Mouse (Mus musculus) forebrain, embryonic 10.5 days (tissue): ENCODE measurements around the gene Gm11444. TPM values are rescaled to one million over a fixed set of nuclear protein-coding genes. Genes with fewer than 3 reads are reported as not detected.

Source experiments
- DNase-seq: peaks from one replicate; pipeline ENCODE4 v3.0.0-alpha.2; 2017; ENCODE audit warnings: low spot score; ENCODE audit errors: extremely low spot score
- H3K27ac ChIP-seq: fragments of 300-500 bp; sonication (generic); 2 replicates; pipeline ENCODE4 v1.5.1; 2016; ENCODE audit warnings: mild to moderate bottlenecking
- H3K27me3 ChIP-seq: fragments of 300-500 bp; sonication (generic); 2 replicates; pipeline ENCODE4 v1.6.1; 2016; ENCODE audit warnings: mild to moderate bottlenecking; ENCODE audit not compliant: poor library complexity, severe bottlenecking
- H3K36me3 ChIP-seq: fragments of 300-500 bp; sonication (generic); replicated peaks from 2 replicates; pipeline ENCODE4 v1.6.1; 2016; ENCODE audit warnings: mild to moderate bottlenecking, moderate library complexity
- H3K4me1 ChIP-seq: fragments of 300-500 bp; sonication (generic); 2 replicates; pipeline ENCODE4 v1.6.1; 2016
- H3K4me3 ChIP-seq: fragments of 300-500 bp; sonication (generic); 2 replicates; pipeline ENCODE4 v1.5.1; 2016; ENCODE audit warnings: mild to moderate bottlenecking, moderate library complexity
- H3K9me3 ChIP-seq: fragments of 300-500 bp; sonication (generic); 2 replicates; pipeline ENCODE4 v1.6.1; 2016; ENCODE audit warnings: mild to moderate bottlenecking, moderate library complexity
- WGBS: fragments of 180-500 bp; shearing (Covaris S2); methylation state at CpG from one replicate; pipeline ENCODE4 v1.1.7; 2016; 5-methylcytosine and 5-hydroxymethylcytosine counted together
- polyA plus RNA-seq: library from polyadenylated mRNA; unstranded; fragments of >200 nt; fragmentation: Nextera tagmentation; extraction: Ambion mirVana; gene quantifications from 2 replicates; pipeline ENCODE4 v1.2.1, GENCODE M21; 2016

Gm11444 gene
- polyA plus RNA-seq, 1 experiment from 2014 or later: not detected

- peak; percentile 59 for DNase-seq
- Histone ChIP-seq H3K9me3 (no peaks in the 10 kb centered on the region), H3K27ac (peak overlapping the region; percentile 70), H3K36me3 (no peaks in the 10 kb centered on the region), H3K4me3 (peak overlapping the region; percentile 55), H3K4me1 (peaks cover 69% of the 10 kb centered on the region), H3K27me3 (peaks cover 100% of the 10 kb centered on the region)
- under 1% methylated on average over 17 of the region's 17 CpGs for WGBS
These were observed 19.2 kb downstream of the Gm11444 start for GRCm38 (mm10) chr11:85830901-85831341.

DNA sequence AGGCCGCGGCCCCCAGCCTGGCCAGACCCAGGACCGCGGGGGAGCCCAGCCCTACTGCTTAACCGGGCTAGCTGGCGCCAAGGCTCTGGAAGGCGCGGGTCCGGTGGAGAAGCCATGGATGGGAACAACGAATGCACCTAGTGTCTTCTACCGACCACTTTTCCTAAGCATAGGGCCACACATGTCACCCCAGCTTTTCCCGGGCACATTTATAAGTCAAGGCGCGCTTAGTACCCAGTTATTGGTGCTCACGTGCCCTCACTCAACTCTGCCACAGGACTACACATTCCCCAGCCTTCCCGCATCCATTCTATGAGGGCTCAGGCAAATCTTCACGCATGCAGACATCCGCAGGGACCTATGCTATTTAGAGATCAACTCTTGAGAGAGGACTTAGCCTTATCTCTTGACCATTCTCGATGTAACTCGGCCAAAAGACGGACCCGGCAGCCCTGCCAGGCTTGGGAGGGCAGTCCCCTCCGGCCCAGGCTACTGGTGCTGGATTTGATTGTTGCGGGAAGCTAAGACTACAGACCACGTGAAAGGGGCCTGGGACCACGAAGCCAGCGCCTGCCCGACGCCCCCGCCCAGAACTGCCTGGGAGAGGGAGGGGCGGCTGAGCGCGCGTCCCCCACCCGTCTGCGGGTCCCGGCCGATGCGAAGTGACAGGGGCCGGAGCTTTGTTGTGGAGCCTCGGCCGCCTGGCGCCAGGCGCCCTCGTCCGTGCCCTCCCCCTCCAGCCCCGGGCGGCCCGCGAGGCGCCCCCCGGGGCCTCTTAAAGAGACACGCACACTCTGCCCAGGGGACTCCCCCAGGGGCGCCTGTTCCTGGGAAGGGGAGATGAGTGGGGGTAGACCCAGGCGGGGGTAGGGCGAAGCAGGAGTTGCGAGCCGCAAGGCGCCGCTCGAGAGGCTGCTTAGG is 20.4 kb downstream of the Gm11444 start:
- peak; percentile 56 for DNase-seq
- Histone ChIP-seq H3K27me3 (peaks cover 100% of the 10 kb centered on the region), H3K4me3 (peak overlapping the region; percentile 55), H3K9me3 (no peaks in the 10 kb centered on the region), H3K27ac (peak overlapping the region; percentile 70), H3K36me3 (no peaks in the 10 kb centered on the region), H3K4me1 (peaks cover 75% of the 10 kb centered on the region)
- 1% methylated on average over 61 of the region's 61 CpGs for WGBS

- Histone ChIP-seq H3K27me3 (peaks cover 100% of the 10 kb centered on the region), H3K4me3 (peak overlapping the region; percentile 55), H3K36me3 (no peaks in the 10 kb centered on the region), H3K4me1 (peaks cover 81% of the 10 kb centered on the region), H3K9me3 (no peaks in the 10 kb centered on the region), H3K27ac (peak overlapping the region; percentile 70)
- peak; percentile 58 for DNase-seq
- WGBS: 4% methylated on average over 38 of the region's 38 CpGs
These were observed 21.2 kb downstream of the Gm11444 start for GRCm38 (mm10) chr11:85828691-85829519.

DNA sequence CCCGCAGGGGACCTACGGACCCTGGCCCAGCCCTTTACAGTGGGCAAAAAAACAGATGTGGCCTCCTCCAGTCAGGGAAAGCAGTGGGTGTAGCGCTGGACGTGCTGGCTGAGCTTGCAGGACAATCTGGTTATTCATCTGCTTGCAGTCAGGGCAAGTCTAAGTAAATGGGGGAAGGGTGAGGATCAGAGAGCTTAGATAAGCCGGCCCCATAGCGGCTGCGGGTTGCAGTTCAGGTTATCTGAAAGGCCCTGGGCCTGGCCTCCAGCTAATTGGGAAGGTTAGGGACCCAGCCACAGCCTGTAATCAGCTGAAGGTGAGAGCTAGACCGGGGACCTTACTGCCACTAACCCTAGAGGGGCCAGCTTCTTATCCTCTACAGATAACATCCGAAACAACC is 22.8 kb downstream of the Gm11444 start:
- Histone ChIP-seq H3K4me3 (no peak overlapping the region), H3K4me1 (peaks cover 82% of the 10 kb centered on the region), H3K9me3 (no peaks in the 10 kb centered on the region), H3K27me3 (peaks cover 100% of the 10 kb centered on the region), H3K27ac (peak overlapping the region; percentile 20), H3K36me3 (no peaks in the 10 kb centered on the region)
- WGBS: 3% methylated on average over 9 of the region's 9 CpGs
- no peak for DNase-seq

DNA sequence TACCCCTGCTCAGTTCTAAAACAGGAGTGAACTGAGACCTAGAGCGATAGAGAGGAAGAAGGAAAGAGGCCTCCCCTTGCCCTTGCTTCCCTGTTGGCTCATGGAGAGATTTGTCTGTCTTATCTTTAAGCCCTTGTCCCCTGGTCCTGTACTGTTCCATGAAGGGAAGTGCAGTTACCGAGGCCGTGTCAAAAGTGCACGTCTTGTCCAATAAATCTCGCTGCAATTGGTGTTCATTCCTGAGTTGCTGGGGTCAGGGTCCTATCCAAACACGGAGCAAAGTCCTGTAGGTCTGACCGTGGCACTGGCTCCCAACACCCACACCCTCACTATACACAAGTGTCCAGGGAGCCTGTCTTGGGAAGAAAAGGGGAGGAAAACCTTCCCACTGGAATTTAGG is 24.3 kb downstream of the Gm11444 start:
- 80% methylated on average over 7 of the region's 7 CpGs for WGBS
- no peak for DNase-seq

DNA sequence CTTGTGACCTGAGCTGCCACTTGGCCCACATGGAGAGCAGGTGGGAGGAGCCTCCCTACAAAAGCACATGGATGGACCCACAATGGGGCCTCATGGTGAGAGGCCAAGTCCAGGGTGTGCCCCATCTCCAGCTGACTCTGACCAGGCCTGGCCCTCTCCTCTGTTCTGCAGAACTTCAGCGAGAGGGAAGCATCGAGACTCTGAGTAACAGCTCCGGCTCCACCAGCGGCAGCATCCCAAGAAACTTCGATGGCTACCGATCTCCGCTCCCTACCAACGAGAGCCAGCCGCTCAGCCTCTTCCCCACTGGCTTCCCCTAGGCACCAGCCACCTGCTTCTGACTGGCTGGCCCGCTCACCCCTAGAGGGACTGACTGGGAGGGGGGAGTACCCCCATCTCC is 25.1 kb downstream of the Gm11444 start:
- H3K36me3 ChIP-seq: no peaks in the 10 kb centered on the region
- H3K4me3 ChIP-seq: no peak overlapping the region
- no peak overlapping the region for H3K27ac ChIP-seq
- no peaks in the 10 kb centered on the region for H3K9me3 ChIP-seq
- WGBS: 65% methylated on average over 10 of the region's 10 CpGs
- H3K27me3 ChIP-seq: peaks cover 100% of the 10 kb centered on the region
- no peak for DNase-seq
- H3K4me1 ChIP-seq: peaks cover 67% of the 10 kb centered on the region

More for the DNA sequence above, 24.3 kb downstream of the Gm11444 start:
- Histone ChIP-seq H3K4me1 (peaks cover 69% of the 10 kb centered on the region), H3K27ac (no peak overlapping the region), H3K27me3 (peaks cover 100% of the 10 kb centered on the region), H3K9me3 (no peaks in the 10 kb centered on the region), H3K36me3 (no peaks in the 10 kb centered on the region), H3K4me3 (no peak overlapping the region)

DNA sequence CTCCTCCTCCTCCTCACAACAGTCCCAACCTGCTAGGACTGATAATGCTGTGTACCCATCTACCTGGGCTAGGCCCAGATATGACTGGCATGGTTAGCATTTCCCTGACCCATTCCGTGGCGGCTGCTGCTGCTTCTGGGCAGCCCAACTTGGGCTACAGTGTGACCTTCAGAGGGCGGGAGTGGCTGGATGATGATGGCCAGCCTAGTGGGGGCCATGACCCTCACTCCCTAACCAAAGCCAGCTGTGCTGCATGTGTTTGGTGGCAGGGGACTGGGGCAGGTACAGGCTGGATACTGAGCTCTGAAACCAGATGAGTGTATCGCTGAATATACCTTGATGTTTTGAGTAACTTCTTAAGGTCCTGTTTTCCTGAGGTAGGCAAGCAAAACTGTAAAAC is 26.3 kb downstream of the Gm11444 start:
- peaks cover 61% of the 10 kb centered on the region for H3K4me1 ChIP-seq
- 75% methylated on average over 4 of the region's 4 CpGs for WGBS

DNA sequence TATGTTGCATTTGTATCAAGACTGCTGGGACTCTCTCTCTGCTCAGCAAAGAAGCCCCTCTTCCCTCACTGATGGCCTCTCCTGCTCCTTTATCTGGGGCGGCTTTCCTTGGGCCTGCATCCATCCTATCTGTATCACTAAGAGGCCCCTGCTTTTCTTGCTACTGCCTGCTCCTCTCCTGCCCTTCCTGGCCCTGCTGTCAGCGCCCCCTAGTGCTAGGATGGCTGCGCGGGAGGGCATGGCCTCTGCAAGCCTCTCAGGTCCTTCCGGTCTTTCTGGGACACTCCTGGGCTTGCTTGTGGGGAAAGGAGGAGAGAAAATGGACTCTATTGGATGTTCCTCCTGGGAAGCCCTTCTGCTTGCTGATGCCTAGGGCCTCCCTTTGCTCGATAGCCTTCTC is 27.0 kb downstream of the Gm11444 start:
- 12% methylated on average over 6 of the region's 6 CpGs for WGBS
- Histone ChIP-seq H3K27me3 (peaks cover 99% of the 10 kb centered on the region), H3K4me1 (peaks cover 61% of the 10 kb centered on the region), H3K4me3 (no peak overlapping the region), H3K27ac (peak overlapping the region; percentile 63; the same call in 1 of the 2 replicates), H3K9me3 (no peaks in the 10 kb centered on the region), H3K36me3 (no peaks in the 10 kb centered on the region)
- DNase-seq: peak; percentile 81

More for the DNA sequence above, 26.3 kb downstream of the Gm11444 start:
- peaks cover 99% of the 10 kb centered on the region for H3K27me3 ChIP-seq
- DNase-seq: no peak
- no peak overlapping the region for H3K27ac ChIP-seq
- H3K36me3 ChIP-seq: no peaks in the 10 kb centered on the region
- no peaks in the 10 kb centered on the region for H3K9me3 ChIP-seq
- no peak overlapping the region for H3K4me3 ChIP-seq

DNA sequence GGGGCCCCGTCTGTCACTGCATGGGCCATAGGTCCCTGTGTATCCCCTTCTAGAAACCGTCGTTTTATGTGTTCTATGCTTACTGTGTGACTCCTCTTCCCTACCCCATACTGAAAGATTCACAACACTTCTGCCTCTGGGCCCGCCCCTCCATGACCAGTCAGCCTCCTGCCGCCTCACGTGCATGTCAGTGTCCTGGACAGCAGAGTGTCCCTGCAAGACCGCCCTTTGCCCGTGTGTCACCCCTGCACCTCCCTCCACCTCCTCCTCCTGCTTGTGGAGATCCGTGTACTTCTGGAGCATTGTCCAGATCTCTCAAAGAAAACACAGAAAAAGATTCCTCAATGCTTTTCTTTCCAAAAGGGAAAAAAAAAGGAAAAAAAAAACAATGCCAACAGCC is 28.5 kb downstream of the Gm11444 start:
- H3K27ac ChIP-seq: no peak overlapping the region
- no peak for DNase-seq
- H3K4me3 ChIP-seq: no peak overlapping the region
- H3K27me3 ChIP-seq: peaks cover 99% of the 10 kb centered on the region
- no peaks in the 10 kb centered on the region for H3K36me3 ChIP-seq
- no peaks in the 10 kb centered on the region for H3K9me3 ChIP-seq
- H3K4me1 ChIP-seq: peaks cover 56% of the 10 kb centered on the region
- WGBS: 82% methylated on average over 9 of the region's 9 CpGs

DNA sequence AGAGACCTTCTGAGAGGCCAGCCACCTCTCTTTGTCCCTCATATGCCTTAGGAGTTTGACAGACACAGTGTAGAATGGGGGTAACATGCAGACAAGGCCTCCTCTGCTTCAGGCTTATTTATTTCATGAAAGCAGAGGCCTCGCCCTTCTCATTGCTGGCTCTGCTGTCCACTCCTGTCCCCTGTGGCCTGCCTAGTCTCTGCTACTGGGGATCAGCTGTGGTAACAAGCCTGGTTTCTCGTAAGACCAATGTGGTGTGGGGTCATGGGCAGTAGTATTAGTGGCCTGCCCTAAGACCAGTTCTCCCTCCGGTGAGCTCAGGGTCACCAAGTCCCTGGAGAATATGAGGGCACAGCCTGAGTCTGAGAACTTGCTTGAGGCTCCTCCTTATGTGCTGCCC is 29.2 kb downstream of the Gm11444 start:
- 87% methylated on average over 3 of the region's 3 CpGs for WGBS
- H3K9me3 ChIP-seq: no peaks in the 10 kb centered on the region
- no peak for DNase-seq
- no peak overlapping the region for H3K4me3 ChIP-seq
- peaks cover 99% of the 10 kb centered on the region for H3K27me3 ChIP-seq
- 0 out of 2 replicates have a peak overlapping the region, but pooled peaks have one; percentile 20 for H3K27ac ChIP-seq
- peaks cover 62% of the 10 kb centered on the region for H3K4me1 ChIP-seq
- H3K36me3 ChIP-seq: no peaks in the 10 kb centered on the region

DNA sequence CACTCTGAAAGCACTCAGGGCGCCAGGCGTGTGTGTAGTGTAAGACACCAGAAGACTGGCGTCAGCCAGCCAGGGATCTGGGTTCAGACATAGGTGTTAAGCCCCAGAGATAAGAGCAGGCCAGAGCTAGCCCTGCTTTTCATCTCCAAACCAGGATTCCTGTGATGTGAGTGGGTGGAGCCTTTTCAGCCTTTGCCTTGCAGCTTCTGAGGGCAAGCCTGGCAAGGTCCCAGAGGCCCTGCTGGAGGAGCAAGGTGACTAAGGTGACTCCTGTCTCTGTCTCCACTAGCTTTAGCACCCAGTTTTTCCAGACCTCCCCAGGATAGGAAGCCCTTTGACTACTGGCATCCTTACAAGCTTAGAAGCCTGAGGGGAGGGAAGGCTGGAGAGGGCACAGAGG is 31.7 kb downstream of the Gm11444 start:
- H3K36me3 ChIP-seq: no peaks in the 10 kb centered on the region
- H3K27ac ChIP-seq: no peak overlapping the region
- WGBS: 74% methylated on average over 3 of the region's 3 CpGs
- peaks cover 65% of the 10 kb centered on the region for H3K4me1 ChIP-seq
- H3K27me3 ChIP-seq: peaks cover 99% of the 10 kb centered on the region
- H3K9me3 ChIP-seq: no peaks in the 10 kb centered on the region
- no peak for DNase-seq
- no peak overlapping the region for H3K4me3 ChIP-seq

GRCm38 (mm10) chr11:85816471-85816870 is 33.7 kb downstream of the Gm11444 start:
- H3K4me1 ChIP-seq: peaks cover 57% of the 10 kb centered on the region
- DNase-seq: peak; percentile 26
- peak overlapping the region; percentile 56; the same call in 1 of the 2 replicates for H3K27ac ChIP-seq
- 74% methylated on average over 5 of the region's 5 CpGs for WGBS
- peaks cover 99% of the 10 kb centered on the region for H3K27me3 ChIP-seq
- H3K36me3 ChIP-seq: no peaks in the 10 kb centered on the region
- no peaks in the 10 kb centered on the region for H3K9me3 ChIP-seq
- no peak overlapping the region for H3K4me3 ChIP-seq
